Mouse (Mus musculus): Measurements from ENCODE around the gene Cntnap1.
"Not testable (repeated sequence)": the region's sequence is repeated elsewhere in the genome, so short reads cannot be mapped to it uniquely, and the experiment has no call there.

Cntnap1 gene

GRCm38 (mm10) chr11:101170354-101170810, at the start of gene Cntnap1:
Gene Cntnap1, plus strand, starts transcription at chr11:101170523.
- no peak for DNase-seq

GRCm38 (mm10) chr11:101120545-101121188, 49.7 kb upstream of the Cntnap1 start:
- DNase-seq: no peak

GRCm38 (mm10) chr11:101124494-101124893, 45.8 kb upstream of the Cntnap1 start:
- DNase-seq: not testable (repeated sequence)

- DNase-seq: not testable (repeated sequence)
Measured at GRCm38 (mm10) chr11:101125008-101125407, 45.3 kb upstream of the Cntnap1 start.

GRCm38 (mm10) chr11:101127075-101127474, 43.2 kb upstream of the Cntnap1 start:
- peak; percentile 12 for DNase-seq

GRCm38 (mm10) chr11:101128996-101129577, 41.2 kb upstream of the Cntnap1 start:
- no peak for DNase-seq

- no peak for DNase-seq
Measured at GRCm38 (mm10) chr11:101130056-101130756, 40.1 kb upstream of the Cntnap1 start.

- no peak for DNase-seq
Measured at GRCm38 (mm10) chr11:101131187-101131586, 39.1 kb upstream of the Cntnap1 start.

- no peak for DNase-seq
Measured at GRCm38 (mm10) chr11:101131701-101132100, 38.6 kb upstream of the Cntnap1 start.

- no peak for DNase-seq
Measured at GRCm38 (mm10) chr11:101133037-101133436, 37.3 kb upstream of the Cntnap1 start.

GRCm38 (mm10) chr11:101134217-101134865, 36.0 kb upstream of the Cntnap1 start:
- no peak for DNase-seq

GRCm38 (mm10) chr11:101137000-101137399, 33.3 kb upstream of the Cntnap1 start:
- no peak for DNase-seq

GRCm38 (mm10) chr11:101138536-101139181, 31.7 kb upstream of the Cntnap1 start:
- no peak for DNase-seq

GRCm38 (mm10) chr11:101140164-101140819, 30.0 kb upstream of the Cntnap1 start:
- no peak for DNase-seq

- DNase-seq: no peak
Measured at GRCm38 (mm10) chr11:101141088-101141487, 29.2 kb upstream of the Cntnap1 start.

GRCm38 (mm10) chr11:101142215-101142967, 27.9 kb upstream of the Cntnap1 start:
- DNase-seq: no peak

- peak; percentile 74 for DNase-seq
Measured at GRCm38 (mm10) chr11:101143338-101144225, 26.7 kb upstream of the Cntnap1 start.

GRCm38 (mm10) chr11:101146377-101146776, 23.9 kb upstream of the Cntnap1 start:
- DNase-seq: no peak

- no peak for DNase-seq
Measured at GRCm38 (mm10) chr11:101148751-101149150, 21.6 kb upstream of the Cntnap1 start.

Data from thymus, postnatal 25 days (tissue).